Mouse (Mus musculus) hindbrain, embryonic 12.5 days (tissue): ENCODE data around the gene Krt15. TPM values are rescaled to one million over a fixed set of nuclear protein-coding genes. Genes with fewer than 3 reads are reported as not detected.

Source experiments
- ATAC-seq: fragments of 200-750 bp; cut with Nextera tagmentation; 2 replicates; pipeline ENCODE4 v1.8.0; 2017; ENCODE audit warnings: moderate TSS enrichment; ENCODE audit not compliant: low FRiP score
- H3K27ac ChIP-seq: fragments of 300-500 bp; sonication (generic); 2 replicates; pipeline ENCODE4 v1.5.1; 2016; ENCODE audit warnings: mild to moderate bottlenecking
- H3K27me3 ChIP-seq: fragments of 300-500 bp; sonication (generic); 2 replicates; pipeline ENCODE4 v1.6.1; 2016; ENCODE audit warnings: mild to moderate bottlenecking
- H3K36me3 ChIP-seq: fragments of 300-500 bp; sonication (generic); 2 replicates; pipeline ENCODE4 v1.6.1; 2016; ENCODE audit warnings: mild to moderate bottlenecking
- H3K4me1 ChIP-seq: fragments of 300-500 bp; sonication (generic); 2 replicates; pipeline ENCODE4 v1.6.1; 2016
- H3K4me2 ChIP-seq: fragments of 300-500 bp; sonication (generic); replicated peaks from 2 replicates; pipeline ENCODE4 v1.6.1; 2016; ENCODE audit warnings: mild to moderate bottlenecking
- H3K4me3 ChIP-seq: fragments of 300-500 bp; sonication (generic); 2 replicates; pipeline ENCODE4 v1.5.1; 2016; ENCODE audit warnings: mild to moderate bottlenecking
- H3K9ac ChIP-seq: fragments of 300-500 bp; sonication (generic); 2 replicates; pipeline ENCODE4 v1.6.1; 2016; ENCODE audit warnings: mild to moderate bottlenecking, moderate library complexity
- H3K9me3 ChIP-seq: fragments of 300-500 bp; sonication (generic); replicated peaks from 2 replicates; pipeline ENCODE4 v1.6.1; 2016; ENCODE audit warnings: mild to moderate bottlenecking
- WGBS: fragments of 180-500 bp; shearing (Covaris S2); methylation state at CpG from one replicate; pipeline ENCODE4 v1.1.7; 2016; 5-methylcytosine and 5-hydroxymethylcytosine counted together
- polyA plus RNA-seq: library from polyadenylated mRNA; unstranded; fragments of >200 nt; fragmentation: Nextera tagmentation; extraction: Ambion mirVana; gene quantifications from 2 replicates; pipeline ENCODE4 v1.2.1, GENCODE M21; 2016

Gene Krt15
- polyA plus RNA-seq, 1 experiment from 2014 or later: 10.5 TPM

- ATAC-seq: no peak
- 57% methylated on average over 2 of the region's 2 CpGs for WGBS
- no peak overlapping the region for H3K4me3 ChIP-seq
- H3K4me2 ChIP-seq: no peak overlapping the region
- no peaks in the 10 kb centered on the region for H3K4me1 ChIP-seq
- H3K9me3 ChIP-seq: no peaks in the 10 kb centered on the region
- H3K36me3 ChIP-seq: no peaks in the 10 kb centered on the region
- no peak overlapping the region for H3K27ac ChIP-seq
- no peak overlapping the region for H3K9ac ChIP-seq
- no peaks in the 10 kb centered on the region for H3K27me3 ChIP-seq
Observed at GRCm38 (mm10) chr11:100113742-100114029, 22.0 kb downstream of the Krt15 start.

GRCm38 (mm10) chr11:100112935-100113741 lies 22.6 kb downstream of the Krt15 start:
- Histone ChIP-seq H3K4me2 (no peak overlapping the region), H3K27ac (no peak overlapping the region), H3K9me3 (no peaks in the 10 kb centered on the region), H3K36me3 (no peaks in the 10 kb centered on the region), H3K9ac (no peak overlapping the region), H3K27me3 (no peaks in the 10 kb centered on the region), H3K4me3 (no peak overlapping the region), H3K4me1 (no peaks in the 10 kb centered on the region)
- ATAC-seq: no peak
- 80% methylated on average over 11 of the region's 11 CpGs for WGBS

DNA sequence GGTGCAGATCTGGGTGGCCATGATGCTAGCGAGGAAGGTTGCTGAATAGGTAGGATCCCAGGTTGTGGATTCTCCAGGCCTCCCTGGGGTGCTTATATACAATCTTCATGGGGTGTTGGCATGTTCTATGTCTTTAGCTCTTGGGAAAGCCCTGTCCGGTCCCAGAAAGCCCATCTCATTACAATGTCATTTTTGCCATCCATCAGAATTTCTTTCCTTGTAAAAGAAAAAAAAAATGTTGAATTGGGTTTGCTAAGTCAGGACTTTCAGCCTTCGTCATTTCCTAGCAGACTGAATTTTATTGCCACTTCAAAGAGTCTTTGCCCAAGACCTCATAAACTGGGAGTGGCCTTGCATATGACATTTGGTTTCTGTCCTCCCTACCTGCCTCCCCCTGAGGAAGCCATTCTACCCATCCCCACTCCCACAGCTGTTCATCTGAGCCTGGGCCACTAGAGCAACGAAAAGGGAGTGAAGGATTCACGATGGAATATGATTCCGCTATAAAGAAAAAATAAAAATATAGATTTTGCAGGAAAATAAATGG lies 30.1 kb downstream of the Krt15 start, which contains the start of gene Krt36:
Gene Krt36, minus strand, starts transcription at position 51 of the 547 bp plus-strand sequence.
- H3K9me3 ChIP-seq: no peaks in the 10 kb centered on the region
- no peaks in the 10 kb centered on the region for H3K27me3 ChIP-seq
- H3K9ac ChIP-seq: no peak within 1 kb of the TSS
- H3K4me2 ChIP-seq: no peak within 1 kb of the TSS
- no peak within 1 kb of the TSS for H3K27ac ChIP-seq
- no peak within 1 kb of the TSS for H3K4me3 ChIP-seq
- 93% methylated on average over 6 of the region's 6 CpGs for WGBS
- H3K4me1 ChIP-seq: no peaks in the 10 kb centered on the region
- ATAC-seq: no peak
- no peaks in the 10 kb centered on the region for H3K36me3 ChIP-seq

- H3K4me3 ChIP-seq: no peak overlapping the region
- H3K27me3 ChIP-seq: no peaks in the 10 kb centered on the region
- peaks cover 8% of the 10 kb centered on the region for H3K4me1 ChIP-seq
- no peak overlapping the region for H3K4me2 ChIP-seq
- no peaks in the 10 kb centered on the region for H3K36me3 ChIP-seq
- ATAC-seq: no peak
- no peak overlapping the region for H3K9ac ChIP-seq
- WGBS: 58% methylated on average over 15 of the region's 15 CpGs
- no peak overlapping the region for H3K27ac ChIP-seq
- H3K9me3 ChIP-seq: no peaks in the 10 kb centered on the region
Observed at GRCm38 (mm10) chr11:100102693-100103429, 32.9 kb downstream of the Krt15 start.

DNA sequence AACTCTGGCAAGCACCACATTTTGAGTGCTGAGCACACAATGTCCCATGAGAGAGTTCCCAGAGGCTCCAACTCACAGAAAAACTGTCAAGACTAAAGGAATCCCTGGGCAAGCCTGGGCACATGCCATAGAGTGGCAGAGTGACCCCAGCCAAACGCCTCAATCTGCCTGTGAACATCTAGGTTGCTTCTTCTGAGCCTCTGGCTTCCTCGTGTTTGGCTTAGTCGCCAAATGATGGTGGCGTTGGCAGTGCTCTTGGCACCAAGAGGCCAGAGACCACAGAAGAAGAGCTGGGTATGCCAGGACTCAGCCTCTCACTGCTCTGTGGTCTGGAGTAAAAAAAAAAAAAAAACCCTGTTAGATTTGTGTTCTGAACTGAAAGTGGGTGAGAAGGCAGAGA lies 35.3 kb downstream of the Krt15 start:
- 88% methylated on average over 4 of the region's 4 CpGs for WGBS
- peaks cover 10% of the 10 kb centered on the region for H3K4me1 ChIP-seq
- H3K4me2 ChIP-seq: no peak overlapping the region
- no peak for ATAC-seq
- no peak overlapping the region for H3K27ac ChIP-seq
- no peak overlapping the region for H3K9ac ChIP-seq
- no peaks in the 10 kb centered on the region for H3K36me3 ChIP-seq
- no peaks in the 10 kb centered on the region for H3K27me3 ChIP-seq
- no peak overlapping the region for H3K4me3 ChIP-seq
- H3K9me3 ChIP-seq: no peaks in the 10 kb centered on the region

- no peak overlapping the region for H3K9ac ChIP-seq
- H3K9me3 ChIP-seq: no peaks in the 10 kb centered on the region
- no peaks in the 10 kb centered on the region for H3K36me3 ChIP-seq
- H3K4me1 ChIP-seq: peaks cover 10% of the 10 kb centered on the region
- no peak overlapping the region for H3K27ac ChIP-seq
- WGBS: 76% methylated on average over 9 of the region's 9 CpGs
- H3K4me2 ChIP-seq: no peak overlapping the region
- H3K4me3 ChIP-seq: no peak overlapping the region
- no peaks in the 10 kb centered on the region for H3K27me3 ChIP-seq
- ATAC-seq: no peak
Observed at GRCm38 (mm10) chr11:100097819-100098218, 37.9 kb downstream of the Krt15 start.

GRCm38 (mm10) chr11:100096141-100096540 lies 39.6 kb downstream of the Krt15 start, which contains the start of gene Krt35:
Gene Krt35, minus strand, starts transcription at chr11:100096241.
- Histone ChIP-seq H3K4me1 (peaks cover 10% of the 10 kb centered on the region), H3K4me2 (no peak within 1 kb of the TSS), H3K36me3 (no peaks in the 10 kb centered on the region), H3K4me3 (no peak within 1 kb of the TSS), H3K9me3 (no peaks in the 10 kb centered on the region), H3K27me3 (no peaks in the 10 kb centered on the region), H3K9ac (no peak within 1 kb of the TSS), H3K27ac (no peak within 1 kb of the TSS)
- 90% methylated on average over 9 of the region's 9 CpGs for WGBS
- no peak for ATAC-seq

GRCm38 (mm10) chr11:100088378-100089025 lies 47.2 kb downstream of the Krt15 start:
- no peak for ATAC-seq
- no peak overlapping the region for H3K27ac ChIP-seq
- no peaks in the 10 kb centered on the region for H3K4me1 ChIP-seq
- no peak overlapping the region for H3K4me3 ChIP-seq
- no peaks in the 10 kb centered on the region for H3K9me3 ChIP-seq
- WGBS: 70% methylated on average over 7 of the region's 7 CpGs
- H3K9ac ChIP-seq: no peak overlapping the region
- H3K4me2 ChIP-seq: no peak overlapping the region
- H3K36me3 ChIP-seq: no peaks in the 10 kb centered on the region
- H3K27me3 ChIP-seq: no peaks in the 10 kb centered on the region

- no peak within 1 kb of the TSS for H3K9ac ChIP-seq
- H3K4me2 ChIP-seq: no peak within 1 kb of the TSS
- no peaks in the 10 kb centered on the region for H3K27me3 ChIP-seq
- H3K4me3 ChIP-seq: no peak within 1 kb of the TSS
- no peaks in the 10 kb centered on the region for H3K36me3 ChIP-seq
- no peaks in the 10 kb centered on the region for H3K9me3 ChIP-seq
- H3K27ac ChIP-seq: no peak within 1 kb of the TSS
- no peaks in the 10 kb centered on the region for H3K4me1 ChIP-seq
- ATAC-seq: no peak
- WGBS: 98% methylated on average over 10 of the region's 10 CpGs
Observed at GRCm38 (mm10) chr11:100087861-100088260, 47.9 kb downstream of the Krt15 start, which contains the start of gene Krt32. Gene Krt32, minus strand, starts transcription at chr11:100088226.

Other genes starting within 250 kb of the Krt15 start
- gene Krtap31-1, start 228.0 kb downstream of the Krt15 start, polyA plus RNA-seq: not detected in 2 replicates
- not detected in 2 replicates for gene Gm11565, start 221.2 kb downstream of the Krt15 start, polyA plus RNA-seq
- gene Krtap31-2, start 199.6 kb downstream of the Krt15 start, polyA plus RNA-seq: not detected in 2 replicates
- not detected in 2 replicates for gene Krtap9-5, start 187.5 kb downstream of the Krt15 start, polyA plus RNA-seq
- not detected in 2 replicates for gene Krtap29-1, start 156.9 kb downstream of the Krt15 start, polyA plus RNA-seq
- gene Krtap16-1, start 149.3 kb downstream of the Krt15 start, polyA plus RNA-seq: not detected in 2 replicates
- gene Krtap17-1, start 141.9 kb downstream of the Krt15 start, polyA plus RNA-seq: not detected in 2 replicates
- not detected in 2 replicates for gene Krt33a, start 119.7 kb downstream of the Krt15 start, polyA plus RNA-seq
- 0.14 TPM in 1 of 2 replicates, not detected in the other for gene Krt33b, start 106.1 kb downstream of the Krt15 start, polyA plus RNA-seq
- gene Krt34, start 94.4 kb downstream of the Krt15 start, polyA plus RNA-seq: not detected in 2 replicates
- not detected in 2 replicates for gene Krt31, start 85.4 kb downstream of the Krt15 start, polyA plus RNA-seq
- gene Krt32, start 47.7 kb downstream of the Krt15 start, polyA plus RNA-seq: not detected in 2 replicates
- gene Krt35, start 39.7 kb downstream of the Krt15 start, polyA plus RNA-seq: not detected in 2 replicates
- gene Krt36, start 30.3 kb downstream of the Krt15 start, polyA plus RNA-seq: not detected in 2 replicates
- not detected in 2 replicates for gene Krt13, start 14.4 kb downstream of the Krt15 start, polyA plus RNA-seq
- gene Krt19, start 12.7 kb upstream of the Krt15 start, polyA plus RNA-seq: 4.5 and 6.7 TPM in 2 replicates
- 0.08 TPM in 1 of 2 replicates, not detected in the other for gene Krt9, start 57.3 kb upstream of the Krt15 start, polyA plus RNA-seq
- gene Krt14, start 71.6 kb upstream of the Krt15 start, polyA plus RNA-seq: 10.2 and 12.3 TPM in 2 replicates
- gene Krt16, start 113.0 kb upstream of the Krt15 start, polyA plus RNA-seq: not detected in 2 replicates
- 3.1 and 3.2 TPM in 2 replicates for gene Krt17, start 125.1 kb upstream of the Krt15 start, polyA plus RNA-seq
- not detected in 2 replicates for gene Krt42, start 133.9 kb upstream of the Krt15 start, polyA plus RNA-seq
- 1,343 and 1,447 TPM in 2 replicates for gene Eif1, start 184.0 kb upstream of the Krt15 start, polyA plus RNA-seq
- gene Gast, start 198.5 kb upstream of the Krt15 start, polyA plus RNA-seq: 0.89 TPM in 1 of 2 replicates, not detected in the other
- gene Hap1, start 220.2 kb upstream of the Krt15 start, polyA plus RNA-seq: 53.7 and 58.0 TPM in 2 replicates